Mouse (Mus musculus) Muller cell, postnatal 12 days (primary cell): Measurements from ENCODE around the gene Tusc2.

ENCODE experiments used
- DNase-seq: peaks from one replicate; pipeline ENCODE4 v3.0.0-alpha.2; 2015; ENCODE audit errors: inconsistent ontology term

The Tusc2 gene

DNA sequence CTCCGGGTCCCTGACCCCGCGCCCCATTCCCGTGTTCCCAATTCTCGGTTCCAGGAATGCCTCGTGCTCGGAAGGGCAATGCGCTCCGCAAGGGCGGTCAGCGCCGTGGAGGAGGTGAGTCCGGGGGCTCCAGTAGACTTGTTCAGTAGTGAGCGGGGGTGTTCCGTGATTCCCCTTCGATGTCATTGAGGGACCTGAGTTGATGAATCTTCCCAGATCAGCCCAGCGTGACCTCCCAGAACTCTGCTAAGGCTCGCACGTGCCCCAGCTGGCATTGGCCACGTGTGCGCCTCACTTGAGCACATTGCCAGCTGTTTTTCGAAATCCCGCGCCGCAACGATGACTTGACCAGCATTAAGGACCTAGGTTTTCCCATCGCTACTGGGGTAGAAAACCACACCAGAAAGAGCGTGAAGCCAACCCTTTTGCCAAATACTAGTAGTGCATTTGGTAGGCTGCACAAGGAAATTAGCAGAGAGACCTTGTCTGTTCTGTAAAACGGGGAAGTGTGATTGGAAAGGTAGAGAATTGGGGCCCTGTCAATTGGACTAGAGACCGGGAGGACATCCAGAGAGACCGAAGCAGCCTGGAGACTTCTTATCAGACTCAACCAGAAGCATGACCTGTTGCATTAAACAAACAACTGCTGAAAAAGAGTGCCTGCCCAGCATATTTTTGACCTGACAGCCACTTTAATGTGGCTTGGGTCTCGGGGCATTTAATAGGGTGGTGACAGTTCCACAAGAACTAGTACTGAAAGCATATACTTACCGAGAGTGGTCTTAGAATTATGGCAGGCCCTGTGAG lies 25.0 kb downstream of the Tusc2 start:
- no peak for DNase-seq

- DNase-seq, result no peak
Observed at GRCm38 (mm10) chr9:107590058-107590772, 27.2 kb downstream of the Tusc2 start.

DNA sequence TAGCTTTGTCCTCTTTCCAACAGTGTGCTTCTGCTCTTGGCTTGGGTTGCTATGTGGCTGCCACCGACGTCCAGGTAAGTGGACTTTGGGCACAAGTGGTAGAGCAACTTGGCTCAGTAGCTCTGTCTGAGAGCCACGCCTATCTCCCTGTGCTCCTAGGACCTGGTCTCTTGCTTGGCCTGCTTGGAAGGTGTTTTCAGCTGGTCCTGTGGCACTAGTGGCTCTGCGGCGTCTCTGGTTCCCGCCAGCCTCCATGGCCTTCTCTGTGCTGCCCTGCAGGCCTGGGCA lies 27.7 kb downstream of the Tusc2 start:
- DNase-seq, result no peak

DNA sequence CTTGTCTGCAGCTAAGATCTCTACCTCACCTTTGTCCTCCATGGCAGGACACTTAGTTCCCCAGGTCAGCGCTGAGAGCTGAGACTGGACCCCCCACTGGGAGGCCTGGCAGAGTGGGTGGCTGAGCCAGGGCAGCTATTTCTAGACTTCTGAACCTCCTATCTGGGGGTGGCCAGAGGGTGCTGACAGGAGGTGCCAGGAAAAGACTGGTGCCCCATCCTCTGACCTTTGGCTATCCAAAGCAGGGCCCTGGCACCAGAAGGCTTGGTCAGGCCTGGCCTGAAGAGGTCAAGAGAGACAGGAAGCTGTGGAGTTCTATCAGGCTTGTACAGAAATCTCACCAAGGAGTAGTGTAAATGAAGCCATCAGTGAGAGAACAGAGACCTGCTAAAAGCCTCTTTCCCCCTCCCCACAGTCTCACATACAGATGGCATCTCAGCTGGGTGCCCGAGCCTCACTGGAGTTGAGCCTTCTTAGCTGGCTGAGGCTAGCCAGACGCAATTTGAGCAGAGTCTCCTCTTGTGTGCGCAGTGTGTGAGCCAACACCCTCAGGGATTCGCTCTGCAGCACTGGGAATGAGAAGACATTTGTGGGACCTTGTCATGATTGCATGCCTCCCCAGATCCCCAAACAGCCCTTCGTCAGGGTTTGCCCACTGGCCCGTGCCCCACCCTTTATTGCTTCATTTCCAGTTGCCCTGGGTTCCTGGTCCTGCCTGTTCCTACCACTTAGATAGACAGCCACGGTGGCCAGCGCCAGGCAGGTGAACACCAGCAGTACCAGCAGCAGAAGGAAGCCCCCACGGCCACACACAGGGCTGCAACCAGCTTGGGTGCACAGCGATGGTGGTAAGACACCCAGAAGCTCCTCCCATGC lies 30.3 kb downstream of the Tusc2 start:
- DNase-seq, result no peak

DNA sequence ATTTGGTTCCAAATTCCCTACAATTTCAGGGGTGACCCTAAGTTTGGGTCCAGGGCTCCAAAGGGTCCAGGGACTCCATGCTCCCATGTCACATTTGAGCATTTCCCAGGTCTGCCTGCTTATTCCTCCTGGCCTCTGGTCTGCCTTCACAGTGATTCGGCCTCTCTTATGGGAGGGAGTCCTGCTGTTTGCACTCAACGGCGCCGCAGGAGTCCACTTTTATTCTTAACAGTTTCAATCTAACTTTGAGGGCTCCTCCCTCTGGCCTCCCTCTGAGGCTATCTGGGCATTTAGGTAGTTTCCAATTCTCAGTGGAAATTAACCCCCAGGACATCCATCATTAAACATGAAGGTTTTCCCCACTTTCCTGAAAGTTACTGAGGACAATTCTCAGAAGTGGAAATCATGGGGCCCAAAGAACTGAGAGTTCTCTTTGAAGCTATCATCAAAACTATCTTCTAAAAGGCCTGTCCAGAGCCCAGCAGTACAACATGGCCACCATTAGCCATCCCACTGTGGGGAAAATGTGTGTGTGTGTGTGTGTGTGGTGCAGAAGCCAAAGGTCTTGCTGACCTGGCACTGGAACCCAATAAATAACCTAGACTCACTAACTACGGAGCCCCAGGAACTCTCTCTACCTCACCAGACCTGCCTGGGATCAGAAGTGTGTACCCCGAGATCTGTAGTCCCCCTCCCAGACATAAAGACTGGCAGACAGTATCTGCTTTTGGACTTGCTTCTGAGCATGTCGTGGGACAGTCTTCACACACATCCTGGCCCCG lies 31.4 kb downstream of the Tusc2 start:
- DNase-seq, result no peak

GRCm38 (mm10) chr9:107596619-107597569 lies 33.8 kb downstream of the Tusc2 start:
- DNase-seq, result no peak

DNA sequence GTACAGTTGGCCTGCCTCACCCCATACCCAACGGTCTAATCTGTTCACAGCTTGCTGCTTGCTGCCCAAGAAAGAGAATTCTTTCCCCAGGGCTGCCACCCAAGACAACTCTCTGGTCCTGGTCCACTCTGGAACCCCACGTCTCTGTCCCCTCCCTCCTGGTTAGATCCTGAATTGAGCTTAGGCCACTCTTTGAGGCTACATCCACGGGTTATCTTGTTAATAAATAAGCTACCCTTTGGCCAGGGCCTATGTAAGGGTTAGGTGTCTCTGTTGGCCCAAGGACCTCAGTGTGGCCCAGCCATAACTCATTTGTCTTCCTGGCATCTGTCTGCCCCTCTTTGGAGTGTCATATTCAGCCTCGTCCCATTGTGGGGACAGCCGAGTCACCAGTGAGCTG lies 35.3 kb downstream of the Tusc2 start:
- no peak for DNase-seq

DNA sequence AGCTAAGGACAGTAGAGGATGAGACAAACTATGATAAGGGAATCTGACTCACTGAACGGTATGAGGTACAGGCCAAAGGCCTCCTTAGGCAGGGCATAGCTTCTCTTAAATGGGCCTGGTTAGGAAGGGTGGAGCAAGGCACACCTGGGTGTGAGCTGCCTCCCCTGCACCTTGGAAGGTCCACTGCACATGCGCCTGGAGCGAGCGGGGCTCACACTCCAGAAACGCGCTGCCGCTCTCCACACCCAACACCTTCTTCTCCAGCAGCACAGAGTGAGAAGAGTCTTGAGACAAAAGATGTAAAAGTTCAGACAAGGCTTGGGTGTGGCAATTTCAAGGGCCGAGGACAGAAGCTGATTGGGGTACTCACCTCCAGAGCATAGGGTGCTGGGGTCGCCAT lies 36.4 kb downstream of the Tusc2 start:
- no peak for DNase-seq

- no peak for DNase-seq
Observed at GRCm38 (mm10) chr9:107599842-107600241, 36.8 kb downstream of the Tusc2 start.

- DNase-seq, result no peak
Observed at GRCm38 (mm10) chr9:107600745-107601144, 37.7 kb downstream of the Tusc2 start.

- DNase-seq, result no peak
Observed at GRCm38 (mm10) chr9:107601275-107601674, 38.2 kb downstream of the Tusc2 start.

DNA sequence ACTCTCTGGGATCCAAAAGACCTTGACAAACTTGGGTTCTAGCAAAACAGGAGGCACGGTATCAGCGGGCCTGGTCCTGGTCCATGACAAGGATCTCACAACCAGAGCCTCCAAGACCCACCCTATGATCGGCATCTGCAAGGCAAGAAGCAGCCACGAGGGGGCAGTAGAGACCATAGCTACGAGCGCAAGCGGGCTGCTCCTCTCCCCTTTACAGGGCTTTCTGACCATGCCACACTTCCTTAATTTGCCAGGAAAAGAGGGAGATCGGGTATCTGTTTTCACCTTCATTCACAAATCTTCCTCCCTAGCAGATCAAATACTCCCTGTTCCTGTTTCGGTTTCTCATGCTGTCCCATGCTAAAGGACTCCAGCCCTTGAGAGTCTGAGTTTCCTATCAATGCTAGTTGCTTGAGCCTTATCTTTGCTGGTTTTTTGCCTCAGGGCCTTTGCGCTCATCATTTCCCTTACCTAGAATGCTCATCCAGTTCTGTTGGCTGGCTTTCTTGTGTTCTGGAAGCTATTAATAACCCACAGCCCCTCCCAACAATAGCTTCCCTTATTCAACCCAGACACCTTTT lies 39.1 kb downstream of the Tusc2 start:
- DNase-seq, result peak; percentile 81

DNA sequence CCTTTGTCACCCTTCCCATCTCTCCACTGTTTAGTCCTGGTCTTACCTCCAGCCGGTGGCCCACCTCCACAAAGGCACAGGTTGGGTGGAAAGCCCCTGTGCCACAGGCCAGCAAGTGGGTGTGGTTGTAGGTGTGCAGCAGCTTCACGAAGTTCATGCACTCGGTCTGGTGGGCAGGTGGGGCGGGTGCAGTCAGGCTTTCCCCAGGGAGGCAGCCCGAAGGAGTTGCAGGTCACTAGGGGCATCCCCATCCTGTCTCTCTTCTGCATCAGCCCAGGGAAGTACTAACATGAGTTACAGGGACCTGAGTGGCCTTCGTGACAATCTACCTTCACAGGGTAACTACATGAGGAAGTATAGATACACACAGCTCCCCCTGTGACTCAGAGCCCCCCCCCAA lies 40.2 kb downstream of the Tusc2 start:
- no peak for DNase-seq

GRCm38 (mm10) chr9:107605041-107605661 lies 42.1 kb downstream of the Tusc2 start:
- DNase-seq, result no peak

DNA sequence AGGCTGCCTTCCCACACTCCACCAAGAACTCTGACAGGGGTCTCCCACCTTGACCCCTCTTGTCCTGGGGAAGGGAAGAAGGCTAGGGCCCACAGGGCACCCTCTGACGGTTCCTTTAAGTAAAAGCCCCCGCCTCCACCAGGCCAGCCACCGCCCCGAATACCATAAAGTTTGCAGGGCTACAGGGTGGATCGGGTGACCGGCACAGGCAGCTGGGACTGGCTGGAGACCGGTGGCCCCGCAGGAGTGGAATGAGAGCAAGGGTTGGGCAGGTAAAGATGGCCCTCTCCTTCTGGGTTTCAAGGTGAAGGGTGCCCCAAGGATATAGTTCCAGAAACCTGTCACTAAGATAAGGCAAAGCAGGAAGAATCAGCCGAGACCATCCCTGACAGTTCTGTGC lies 43.5 kb downstream of the Tusc2 start:
- DNase-seq, result peak; percentile 64

DNA sequence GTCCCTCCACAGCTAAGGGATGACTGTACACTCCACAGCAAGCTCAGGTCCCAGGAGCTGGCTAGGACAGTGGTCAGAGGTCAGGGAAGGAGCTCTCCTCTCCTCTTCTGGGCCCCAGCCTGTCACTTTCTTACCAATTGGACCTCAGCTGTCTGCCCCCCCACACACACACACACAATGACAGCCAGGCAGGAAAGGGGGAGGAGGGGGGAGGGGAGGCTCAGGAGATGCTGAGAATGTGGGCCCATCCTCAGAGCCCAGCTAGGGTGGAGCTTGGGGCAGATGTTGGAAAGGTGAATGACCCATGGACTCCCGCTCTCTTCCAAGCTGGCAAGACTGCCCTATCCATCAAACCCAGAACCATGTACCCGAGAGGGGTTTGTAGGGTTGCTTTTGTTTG lies 44.0 kb downstream of the Tusc2 start:
- DNase-seq, result no peak

DNA sequence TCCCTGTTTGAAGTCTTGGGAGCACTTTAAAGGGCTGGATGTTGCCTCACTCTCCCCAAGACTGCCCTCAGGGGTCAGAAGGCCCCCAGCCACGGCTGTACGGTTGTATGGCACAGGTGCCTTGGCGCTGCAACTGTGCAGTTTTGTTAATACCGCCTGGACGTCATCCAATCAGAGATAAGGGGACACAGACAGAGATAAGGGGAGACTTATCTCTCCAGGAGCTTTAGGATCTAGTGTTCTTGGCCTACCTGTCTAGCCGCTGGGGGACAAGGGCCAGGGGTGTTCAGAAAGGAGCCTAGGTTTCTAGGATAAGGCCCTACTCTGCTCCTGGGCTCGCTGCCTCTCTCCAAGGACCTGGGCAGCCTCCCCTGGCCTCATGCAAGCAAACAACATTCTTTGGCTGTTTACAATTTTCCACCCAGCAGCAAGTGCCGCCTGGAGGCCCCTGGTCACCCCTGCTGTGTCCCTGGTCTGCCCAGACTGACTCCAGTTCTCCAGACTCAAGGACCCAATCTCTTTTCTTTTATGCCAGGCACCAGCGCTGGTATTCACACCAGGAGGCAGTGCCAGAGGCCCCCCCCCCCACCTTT lies 44.7 kb downstream of the Tusc2 start:
- DNase-seq, result no peak

- peak; percentile 82 for DNase-seq
Observed at GRCm38 (mm10) chr9:107608741-107609432, 45.8 kb downstream of the Tusc2 start, which contains the start of gene Sema3b. TSS of gene Sema3b (minus strand) at chr9:107609229.

- no peak for DNase-seq
Observed at GRCm38 (mm10) chr9:107609433-107609830, 46.4 kb downstream of the Tusc2 start.
